Comparison of ENCODE assay signal across 8 mouse cellular contexts in genomic region chr19:45005444-45005843, GRCm38 (mm10). TPM values are rescaled to one million over a fixed set of nuclear protein-coding genes. Genes with fewer than 3 reads are reported as not detected.
A peak's percentile ranks its signal among the peaks of the same experiment; 100 is the strongest.
DNase-seq lines count a peak whose midpoint lies in the region; ATAC-seq and TF ChIP-seq lines count a peak whose summit lies in the region.

TSS of gene Twnk (plus strand) at chr19:45005663.

- peak within 1 kb of the TSS; percentile 88 for H3K4me3 ChIP-seq in cerebellum, adult 2 months (replicated peaks; ENCODE audit: insufficient read depth, low read depth, low read length)
- peak within 1 kb of the TSS; percentile 95 for H3K4me3 ChIP-seq in intestine, embryonic 15.5 days (replicated peaks)
- H3K4me3 ChIP-seq in limb, embryonic 12.5 days (replicated peaks) = peak within 1 kb of the TSS; percentile 72
- H3K4me3 ChIP-seq in midbrain, embryonic 13.5 days (replicated peaks) = peak within 1 kb of the TSS; percentile 98

- TF ChIP-seq CTCF in cerebellum, adult 2 months (IDR thresholded peaks at IDR 0.05; ENCODE audit: borderline replicate concordance, insufficient read depth, low read depth, low read length) = no peak

- WGBS in cerebellum, adult 2 months = 9% methylated on average over 16 of the region's 16 CpGs
- WGBS in intestine, embryonic 15.5 days = 9% methylated on average over 16 of the region's 16 CpGs
- 13% methylated on average over 16 of the region's 16 CpGs for WGBS in limb, embryonic 12.5 days
- 8% methylated on average over 16 of the region's 16 CpGs for WGBS in midbrain, embryonic 13.5 days

- DNase-seq in cerebellum, adult 2 months = no peak
- no peak for DNase-seq in cerebellum, postnatal 25 days
- peak; percentile 67 for DNase-seq in c-Kit-negative CD71-positive TER-119-positive erythroid progenitor cells, embryonic 14.5 days (ENCODE audit: low read depth, low spot score)
- no peak for DNase-seq in gastrocnemius, postnatal 36 days
- DNase-seq in testis, postnatal 10 days (ENCODE audit: low spot score) = peak; percentile 86

- ATAC-seq in intestine, embryonic 15.5 days = peak; percentile 42
- no peak for ATAC-seq in limb, embryonic 12.5 days (ENCODE audit: insufficient number of reproducible peaks, insufficient read depth, low FRiP score, low TSS enrichment, low read depth)
- 0 out of 2 replicates have a peak, but pooled peaks have one; percentile 4 for ATAC-seq in midbrain, embryonic 13.5 days

- H3K27me3 ChIP-seq in cerebellum, adult 2 months (ENCODE audit: control insufficient read depth, insufficient read depth, low read length) = no peaks in the 10 kb centered on the region
- H3K27me3 ChIP-seq in intestine, embryonic 15.5 days (replicated peaks) = no peaks in the 10 kb centered on the region
- no peaks in the 10 kb centered on the region for H3K27me3 ChIP-seq in limb, embryonic 12.5 days
- H3K27me3 ChIP-seq in midbrain, embryonic 13.5 days = no peaks in the 10 kb centered on the region

- no peak for TF ChIP-seq POLR2A in cerebellum, adult 2 months (IDR thresholded peaks at IDR 0.05; ENCODE audit: borderline replicate concordance, insufficient read depth, low read length)

- intact Hi-C loops in gastrocnemius, postnatal 36 days (cut with DNase I) = no loop called here

- H3K4me2 ChIP-seq in intestine, embryonic 15.5 days (replicated peaks) = peak within 1 kb of the TSS; percentile 85
- peak within 1 kb of the TSS; percentile 97 for H3K4me2 ChIP-seq in limb, embryonic 12.5 days
- peak within 1 kb of the TSS; percentile 98 for H3K4me2 ChIP-seq in midbrain, embryonic 13.5 days (replicated peaks)

- peak within 1 kb of the TSS; percentile 83 for H3K9ac ChIP-seq in intestine, embryonic 15.5 days
- peak within 1 kb of the TSS; percentile 76 for H3K9ac ChIP-seq in limb, embryonic 12.5 days (replicated peaks)
- H3K9ac ChIP-seq in midbrain, embryonic 13.5 days (replicated peaks) = peak within 1 kb of the TSS; percentile 82

- H3K4me1 ChIP-seq in cerebellum, adult 2 months (ENCODE audit: control insufficient read depth, insufficient read depth, low read length) = peaks cover 14% of the 10 kb centered on the region
- peaks cover 19% of the 10 kb centered on the region for H3K4me1 ChIP-seq in intestine, embryonic 15.5 days (replicated peaks)
- H3K4me1 ChIP-seq in limb, embryonic 12.5 days (replicated peaks) = peaks cover 21% of the 10 kb centered on the region
- peaks cover 34% of the 10 kb centered on the region for H3K4me1 ChIP-seq in midbrain, embryonic 13.5 days (replicated peaks)

- peak within 1 kb of the TSS; percentile 53 for H3K27ac ChIP-seq in cerebellum, adult 2 months (ENCODE audit: insufficient read depth, low read length)
- peak within 1 kb of the TSS; percentile 71 for H3K27ac ChIP-seq in intestine, embryonic 15.5 days
- H3K27ac ChIP-seq in limb, embryonic 12.5 days = peak within 1 kb of the TSS; percentile 75
- H3K27ac ChIP-seq in midbrain, embryonic 13.5 days = peak within 1 kb of the TSS; percentile 79

- no peaks in the 10 kb centered on the region for H3K9me3 ChIP-seq in intestine, embryonic 15.5 days
- H3K9me3 ChIP-seq in limb, embryonic 12.5 days = no peaks in the 10 kb centered on the region
- H3K9me3 ChIP-seq in midbrain, embryonic 13.5 days = no peaks in the 10 kb centered on the region

- peaks cover 13% of the 10 kb centered on the region for H3K36me3 ChIP-seq in intestine, embryonic 15.5 days
- H3K36me3 ChIP-seq in limb, embryonic 12.5 days = peaks cover 71% of the 10 kb centered on the region
- peaks cover 54% of the 10 kb centered on the region for H3K36me3 ChIP-seq in midbrain, embryonic 13.5 days

RNA-seq across cellular contexts. Expression of gene Twnk, which starts in this region (rescaled TPM):
- 11.2 and 11.7 TPM in 2 replicates for polyA plus RNA-seq in cerebellum, adult 2 months (2012; rRNA removed)
- total RNA-seq in gastrocnemius, postnatal 36 days (2021) = 10 to 100 TPM; 14.6 to 20.2 TPM
- polyA plus RNA-seq in intestine, embryonic 15.5 days (2015; fragmentation: Nextera tagmentation; extraction: Ambion mirVana) = 20.5 and 22.5 TPM in 2 replicates
- 27.8 and 27.9 TPM in 2 replicates for polyA plus RNA-seq in limb, embryonic 12.5 days (2016; fragmentation: Nextera tagmentation; extraction: Ambion mirVana)
- 19.2 and 20.0 TPM in 2 replicates for polyA plus RNA-seq in midbrain, embryonic 13.5 days (2015; fragmentation: Nextera tagmentation; extraction: Ambion mirVana)

Comparison
In these comparisons a context has a peak if more than half of its experiments do, and no peak if none do; other contexts are left out.
1. DNase-seq: peak in c-Kit-negative CD71-positive TER-119-positive erythroid progenitor cells, embryonic 14.5 days (single experiment) and testis, postnatal 10 days (single experiment); none in cerebellum, adult 2 months (0 of 2), cerebellum, postnatal 25 days (0 of 2) and gastrocnemius, postnatal 36 days (0 of 2).
2. Peak in every context shown above with its lines, with median percentiles within 50 percentile points of each other: H3K27ac ChIP-seq, H3K4me3 ChIP-seq, H3K4me2 ChIP-seq and H3K9ac ChIP-seq.